Mouse (Mus musculus): ENCODE measurements at regions not wholly inside any gene's neighbourhood (a gene's known extent, or its start where the extent isn't known, plus 50 kb on each side); places are given as distances from the start of the nearest gene placed in this dataset.

GRCm38 (mm10) chrX:61305301-61305890 is 120.0 kb upstream of the Cdr1 start:
- DNase-seq (ENCODE audit: low read depth, low spot score): peak; percentile 33

- no peak for DNase-seq (ENCODE audit: low read depth, low spot score)
Measured at GRCm38 (mm10) chrX:61304464-61304863, 119.1 kb upstream of the Cdr1 start.
